Mouse (Mus musculus) left cerebral cortex, postnatal 10 days (tissue): ENCODE data around the gene Chst13. TPM values are rescaled to one million over a fixed set of nuclear protein-coding genes. Genes with fewer than 3 reads are reported as not detected.

Experiments
- DNase-seq, 2 experiments: peaks; one replicate each; pipeline ENCODE4 v3.0.0; 2021 to 2022; ENCODE audit warnings: low spot score in 2 of 2, mixed read lengths in 1 of 2; ENCODE audit errors: extremely low spot score in 1 of 2
- intact Hi-C: fragments of 180-260 bp; cut with DNase I; formaldehyde crosslinking; loops from one replicate; pipeline ENCODE4 v1.15.1; 2025
- total RNA-seq, 2 experiments: library from RNA; stranded (reverse); gene quantifications; 2 replicates each; pipeline ENCODE4 v1.2.3; 2021

The Chst13 gene
- not detected for total RNA-seq

DNA sequence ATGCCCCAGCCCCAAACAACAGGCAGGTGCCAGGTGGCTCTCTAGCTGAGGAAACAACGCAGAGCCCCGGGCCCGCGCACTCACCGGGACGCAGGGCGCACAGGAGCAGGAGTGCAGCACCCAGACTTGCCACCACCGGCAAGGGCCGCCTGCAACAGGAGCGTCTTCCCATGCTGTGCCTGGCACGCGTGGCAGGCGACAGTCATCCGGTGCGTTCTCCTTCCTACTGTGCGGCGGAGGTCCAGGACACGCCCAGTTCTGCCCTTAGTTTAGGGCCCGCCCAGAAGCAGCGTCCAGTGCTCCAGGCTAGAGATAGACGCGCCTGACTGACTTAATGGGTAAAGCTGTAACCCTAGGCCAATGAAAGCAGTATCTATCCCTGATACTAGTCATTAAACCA is at the start of gene Chst13:
Gene Chst13, minus strand, starts transcription at position 195 of the 400 bp plus-strand sequence.
- DNase-seq, result peak in 1 of 2 experiments; percentile 33
- intact Hi-C loops, result loop anchor here (5.0 to 10.0 kb wide), 2 partner anchors 640 to 1398 kb away; no protein-coding TSS in a partner anchor

DNA sequence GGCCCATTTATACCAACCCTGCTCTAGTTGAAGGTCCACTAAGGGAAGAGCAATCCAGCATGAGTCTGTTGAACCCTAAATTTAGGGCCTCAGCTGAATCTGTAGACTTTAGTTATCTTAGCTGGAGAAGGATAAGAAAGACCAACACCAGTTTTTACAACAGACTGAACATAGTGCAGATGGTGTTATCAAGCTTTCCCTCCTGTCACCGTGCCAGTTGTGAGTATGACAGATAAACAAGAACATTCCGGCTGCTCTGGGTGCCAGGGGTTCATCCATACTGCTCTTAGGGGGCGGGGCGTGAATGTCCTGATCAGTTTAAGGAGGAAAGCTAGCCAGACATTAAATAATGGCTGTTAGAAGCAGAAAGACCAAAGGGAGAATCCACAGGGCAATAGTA is 49.7 kb upstream of the Chst13 start:
- DNase-seq, result no peak
- intact Hi-C loops, result loop anchor here (5.0 kb wide), 1 partner anchor 48 kb away; no protein-coding TSS in a partner anchor

DNA sequence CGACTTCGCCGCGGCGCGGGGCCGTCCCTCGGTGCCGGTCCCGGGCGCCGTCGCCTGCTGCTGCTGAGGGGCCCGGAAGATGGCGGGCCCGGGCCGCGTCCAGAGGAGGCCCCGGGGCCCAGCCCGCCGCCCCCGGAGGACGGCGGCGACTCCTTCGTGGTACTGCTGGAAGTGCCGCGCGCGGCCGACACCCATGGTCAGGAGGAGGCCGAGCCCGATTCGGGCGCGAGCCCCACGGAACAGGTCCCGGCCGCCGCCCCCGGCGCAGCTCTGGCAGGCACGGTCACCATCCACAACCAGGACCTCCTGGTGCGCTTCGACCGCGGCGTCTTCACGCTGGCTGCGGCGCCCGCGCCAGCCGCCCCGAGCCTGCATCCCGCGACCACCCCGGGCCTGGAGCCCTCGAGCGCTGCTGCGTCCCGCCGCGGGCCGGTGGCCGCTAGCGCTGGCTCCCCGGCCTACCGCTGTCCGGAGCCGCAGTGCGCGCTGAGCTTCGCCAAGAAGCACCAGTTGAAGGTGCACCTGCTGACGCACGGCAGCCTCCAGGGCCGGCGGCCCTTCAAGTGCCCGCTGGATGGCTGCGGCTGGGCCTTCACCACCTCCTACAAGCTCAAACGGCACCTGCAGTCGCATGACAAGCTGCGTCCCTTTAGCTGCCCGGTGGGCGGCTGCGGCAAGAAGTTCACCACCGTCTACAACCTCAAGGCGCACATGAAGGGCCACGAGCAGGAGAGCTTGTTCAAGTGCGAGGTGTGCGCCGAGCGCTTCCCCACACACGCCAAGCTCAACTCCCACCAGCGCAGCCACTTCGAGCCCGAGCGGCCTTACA is 45.0 kb upstream of the Chst13 start:
- intact Hi-C loops, result loop anchor here (5.0 kb wide), 1 partner anchor 52 kb away; no protein-coding TSS in a partner anchor
- peak; percentile 12 to 69 for DNase-seq

GRCm38 (mm10) chr6:90368976-90369724 is 44.2 kb upstream of the Chst13 start, which contains the start of gene Zxdc:
Gene Zxdc, plus strand, starts transcription at chr6:90369492.
- DNase-seq, result peak; percentile 99 to 100
- intact Hi-C loops, result no loop called here

- intact Hi-C loops, result no loop called here
- DNase-seq, result no peak
Observed at GRCm38 (mm10) chr6:90363301-90363700, 38.3 kb upstream of the Chst13 start.

DNA sequence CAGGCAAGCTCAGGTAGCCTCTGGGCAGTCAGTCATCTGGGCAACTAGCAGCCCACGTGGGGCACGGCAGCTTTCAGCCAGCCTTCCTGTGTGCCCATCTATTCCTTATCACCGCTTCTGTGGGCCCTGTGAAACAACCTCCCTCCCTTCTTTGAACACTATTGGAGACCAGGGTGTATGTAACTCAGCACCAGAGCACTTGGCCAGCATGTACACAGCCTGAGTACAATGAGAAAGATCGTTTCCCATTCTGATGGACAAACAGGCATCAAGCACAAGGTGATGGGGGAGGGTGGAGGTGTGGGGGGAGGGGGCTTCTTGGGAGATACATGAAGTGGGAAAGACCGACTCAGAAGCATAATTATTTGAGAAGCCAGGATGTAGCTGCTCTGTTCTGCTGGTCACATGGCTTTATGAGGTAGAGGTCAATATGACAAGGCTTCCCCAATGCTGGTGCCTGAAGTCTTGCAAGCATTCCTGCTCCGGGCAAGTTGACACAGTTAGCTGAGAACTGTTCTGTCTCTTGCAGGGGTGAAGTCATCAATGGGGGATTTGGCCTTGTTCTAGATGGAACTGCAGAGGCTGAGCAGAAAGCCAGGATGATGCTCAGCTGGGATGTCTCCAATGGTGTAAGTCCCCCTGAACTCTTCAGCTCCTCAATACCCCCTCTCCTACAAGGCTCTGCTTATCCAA is 36.1 kb upstream of the Chst13 start:
- intact Hi-C loops, result no loop called here
- DNase-seq, result no peak

DNA sequence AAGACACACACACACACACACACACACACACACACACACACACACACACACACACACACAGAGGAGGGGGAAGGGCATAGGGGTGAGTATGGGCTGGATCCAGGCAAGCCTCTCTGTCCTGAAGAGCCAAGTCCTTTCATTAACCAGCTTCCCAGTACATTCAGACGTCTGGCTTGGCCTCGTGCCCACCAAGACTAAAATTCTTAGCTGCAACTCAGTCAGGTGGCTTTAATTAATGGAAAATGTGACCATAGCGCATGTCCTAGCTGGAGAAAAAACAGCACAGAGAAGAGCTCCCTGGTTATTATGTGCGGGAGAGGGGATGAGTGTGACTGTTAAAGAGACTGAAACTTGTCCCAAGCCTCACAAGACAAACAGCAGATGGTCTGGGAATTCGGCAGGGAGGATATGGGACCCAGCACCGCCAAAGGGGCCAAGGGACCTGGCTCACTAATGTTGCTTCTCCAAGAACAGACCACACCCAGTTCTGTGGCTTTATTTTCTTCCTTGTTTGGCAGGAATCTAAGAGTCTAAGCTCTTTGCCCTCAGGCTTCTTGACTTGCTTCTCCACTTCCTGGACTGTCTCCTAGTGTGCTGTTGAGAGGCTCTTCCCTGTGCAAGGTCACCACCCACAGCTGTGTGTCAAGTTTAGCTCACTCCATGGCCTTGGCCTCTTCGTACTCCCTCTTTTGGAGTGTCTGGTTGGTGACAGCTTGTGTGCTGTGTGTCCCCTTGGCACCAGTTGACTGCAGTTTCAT is 35.2 kb upstream of the Chst13 start:
- DNase-seq, result peak in 1 of 2 experiments; percentile 64
- intact Hi-C loops, result no loop called here

GRCm38 (mm10) chr6:90359445-90359844 is 34.5 kb upstream of the Chst13 start:
- DNase-seq, result no peak
- intact Hi-C loops, result no loop called here

GRCm38 (mm10) chr6:90358142-90358541 is 33.2 kb upstream of the Chst13 start:
- DNase-seq, result no peak
- intact Hi-C loops, result no loop called here

GRCm38 (mm10) chr6:90350011-90350410 is 25.0 kb upstream of the Chst13 start:
- DNase-seq, result no peak
- intact Hi-C loops, result no loop called here

DNA sequence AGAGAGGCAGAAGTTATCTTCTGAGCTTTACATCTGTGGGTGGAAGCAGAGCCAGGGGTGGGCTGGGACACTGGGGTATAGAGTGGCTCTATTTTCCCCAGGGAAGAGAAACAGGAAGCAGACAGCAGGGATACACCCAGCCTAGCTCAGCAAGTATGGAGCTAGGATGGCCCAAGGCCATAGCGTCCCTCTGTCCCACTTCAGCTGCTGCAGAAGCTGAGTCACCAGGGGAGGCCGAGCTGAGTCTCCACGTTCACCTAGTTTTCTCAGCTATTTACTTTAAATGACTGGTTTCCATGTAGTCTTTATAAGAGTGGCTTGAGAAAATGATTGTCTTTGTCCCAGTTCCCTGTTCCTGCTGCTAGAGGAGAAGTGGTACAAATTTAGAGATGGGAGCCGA is 23.5 kb upstream of the Chst13 start:
- no peak for DNase-seq
- intact Hi-C loops, result no loop called here

GRCm38 (mm10) chr6:90347183-90347582 is 22.2 kb upstream of the Chst13 start:
- DNase-seq, result no peak
- intact Hi-C loops, result no loop called here

DNA sequence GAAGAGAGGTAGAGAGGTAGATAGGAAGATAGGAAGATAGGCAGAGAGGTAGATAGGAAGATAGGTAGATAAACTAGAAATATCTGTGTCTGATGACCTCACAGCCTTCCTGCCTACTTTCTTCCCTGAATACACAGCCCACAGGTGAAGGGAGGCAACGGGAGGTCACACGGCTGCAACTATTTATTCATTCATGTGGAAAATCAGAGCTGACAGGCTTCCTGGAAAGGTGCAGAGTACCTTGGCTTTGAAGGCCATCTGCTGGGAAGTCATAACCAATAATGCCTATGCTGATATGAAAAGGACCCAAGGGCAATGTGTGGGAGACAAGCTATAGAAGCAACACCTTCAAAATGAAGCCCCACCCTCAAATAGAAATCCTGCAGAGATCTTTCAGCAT is 17.4 kb upstream of the Chst13 start:
- no peak for DNase-seq
- intact Hi-C loops, result no loop called here

GRCm38 (mm10) chr6:90334244-90334643 is 9.3 kb upstream of the Chst13 start:
- DNase-seq, result no peak
- intact Hi-C loops, result no loop called here

GRCm38 (mm10) chr6:90332561-90333425 is 7.8 kb upstream of the Chst13 start, which contains the start of gene Uroc1:
Gene Uroc1, plus strand, starts transcription at chr6:90333284.
- intact Hi-C loops, result no loop called here
- DNase-seq, result no peak

DNA sequence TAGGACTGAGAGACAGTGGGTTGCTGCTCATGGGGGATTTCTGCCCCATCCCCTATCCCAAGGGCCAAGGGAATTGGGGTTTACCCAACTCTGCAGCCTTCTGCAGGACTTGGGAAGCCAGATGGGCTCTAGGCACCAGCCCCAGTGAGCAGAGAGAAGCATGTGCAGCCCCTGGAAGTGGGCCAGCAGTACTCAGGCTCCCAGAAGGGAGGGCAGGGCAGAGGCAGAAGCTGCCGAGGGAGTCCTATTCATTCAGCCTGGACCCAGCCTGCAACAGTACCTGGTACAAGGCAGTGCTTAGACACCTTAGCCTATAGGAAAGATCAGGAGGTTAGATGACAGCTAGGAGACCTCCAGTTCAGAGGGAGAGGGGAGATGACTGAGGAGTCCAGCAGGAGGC is 5.0 kb upstream of the Chst13 start:
- DNase-seq, result peak; percentile 45 to 79
- intact Hi-C loops, result loop anchor here (5.0 to 10.0 kb wide), 2 partner anchors 645 to 1403 kb away; no protein-coding TSS in a partner anchor

DNA sequence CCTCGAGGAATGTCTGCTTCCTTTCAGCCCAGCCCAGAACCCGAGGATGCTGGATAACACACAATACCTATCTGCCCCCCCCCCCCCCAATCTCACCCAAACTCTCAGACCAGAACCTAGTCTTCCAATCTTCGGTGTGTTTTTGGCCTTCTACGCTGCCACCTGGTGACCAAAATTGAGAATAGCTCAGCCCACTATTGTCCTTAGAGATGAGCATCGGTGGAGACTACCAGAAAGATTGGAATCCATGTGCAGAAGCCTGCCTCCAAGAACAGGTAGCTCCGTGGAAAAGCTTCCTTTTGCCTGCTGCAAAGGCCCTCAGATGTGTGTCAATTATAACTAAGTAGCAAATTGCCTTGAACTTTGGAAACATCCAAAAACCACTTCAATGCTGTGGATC is 2.7 kb upstream of the Chst13 start:
- intact Hi-C loops, result loop anchor here (5.0 to 10.0 kb wide), 2 partner anchors 643 to 1400 kb away; no protein-coding TSS in a partner anchor

More for the DNA sequence above, 2.7 kb upstream of the Chst13 start:
- no peak for DNase-seq
